Mouse (Mus musculus): Measurements from ENCODE around the gene Adamts2. TPM values are rescaled to one million over a fixed set of nuclear protein-coding genes. Genes with fewer than 3 reads are reported as not detected.
A peak's percentile ranks its signal among the peaks of the same experiment; 100 is the strongest.

The Adamts2 gene
- total and polyA plus RNA-seq, 3 experiments, result 8.0 to 14.4 (median 10.6) TPM

DNA sequence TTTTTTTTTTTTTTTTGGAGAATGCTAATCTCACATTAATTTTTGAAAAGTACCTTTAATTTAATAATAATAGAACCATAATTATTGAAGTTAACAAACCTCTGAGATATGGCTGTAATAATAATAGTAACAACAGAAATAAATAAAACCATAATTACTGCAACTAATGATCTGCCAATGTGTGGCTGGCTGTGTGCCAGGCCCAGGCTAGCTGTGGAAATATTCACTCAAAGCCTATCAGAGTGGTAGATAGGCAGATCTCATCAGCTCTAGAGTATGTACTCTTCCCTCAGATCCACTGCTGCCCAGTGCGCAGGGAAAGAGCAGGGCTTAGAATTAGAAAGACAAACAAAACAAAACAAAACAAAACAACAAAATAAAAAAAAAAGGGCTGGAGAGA lies 136.6 kb downstream of the Adamts2 start:
- Histone ChIP-seq H3K27me3 (ENCODE audit: control insufficient read depth, insufficient read depth, low read length) (no peaks in the 10 kb centered on the region), H3K9ac (ENCODE audit: low read depth, low read length) (no peak overlapping the region), H3K27ac (no peak overlapping the region), H3K36me3 (ENCODE audit: control insufficient read depth, insufficient read depth, low read length) (no peaks in the 10 kb centered on the region), H3K4me3 (no peak overlapping the region), H3K4me1 (ENCODE audit: control insufficient read depth, insufficient read depth, low read length) (peaks cover 5% of the 10 kb centered on the region), H3K79me2 (replicated peaks; ENCODE audit: control insufficient read depth, insufficient read depth, low read length) (no peaks in the 10 kb centered on the region)
- no peak for TF ChIP-seq EP300 (IDR thresholded peaks at IDR 0.05; ENCODE audit: insufficient read depth, low read depth, low read length)
- TF ChIP-seq CTCF (IDR thresholded peaks at IDR 0.05), result no peak
- no peak for TF ChIP-seq POLR2A (IDR thresholded peaks at IDR 0.05; ENCODE audit: insufficient read depth, low read depth, low read length)
- no peak for DNase-seq
- 86% methylated on average over 1 of the region's 1 CpGs for WGBS
- intact Hi-C loops (cut with DNase I), result no loop called here

DNA sequence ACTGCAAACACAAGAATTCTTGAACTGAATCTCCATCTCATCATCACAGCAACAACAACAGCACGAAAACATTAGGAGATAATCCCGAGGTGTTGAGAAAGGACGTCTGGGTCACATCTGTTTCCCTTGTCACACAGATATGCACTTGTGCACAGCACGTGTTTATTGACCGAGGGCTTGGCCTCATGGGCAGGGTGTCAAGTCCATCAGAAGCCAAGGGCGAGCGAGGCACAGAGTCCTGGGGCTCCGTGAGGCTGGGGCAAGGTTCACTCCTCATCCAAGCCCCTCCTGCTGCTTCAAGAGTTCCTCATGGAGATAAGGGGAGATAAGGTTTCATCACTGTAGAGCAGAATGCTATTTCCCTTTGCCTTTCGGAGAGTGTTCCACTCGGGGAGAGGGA lies 137.6 kb downstream of the Adamts2 start:
- Histone ChIP-seq H3K27ac (no peak overlapping the region), H3K9ac (ENCODE audit: low read depth, low read length) (no peak overlapping the region), H3K36me3 (ENCODE audit: control insufficient read depth, insufficient read depth, low read length) (no peaks in the 10 kb centered on the region), H3K4me3 (no peak overlapping the region), H3K4me1 (ENCODE audit: control insufficient read depth, insufficient read depth, low read length) (peaks cover 5% of the 10 kb centered on the region), H3K79me2 (replicated peaks; ENCODE audit: control insufficient read depth, insufficient read depth, low read length) (no peaks in the 10 kb centered on the region), H3K27me3 (ENCODE audit: control insufficient read depth, insufficient read depth, low read length) (no peaks in the 10 kb centered on the region)
- 17% methylated on average over 10 of the region's 10 CpGs for WGBS
- peak; percentile 73 to 78 for DNase-seq
- intact Hi-C loops (cut with DNase I), result no loop called here
- TF ChIP-seq EP300 (IDR thresholded peaks at IDR 0.05; ENCODE audit: insufficient read depth, low read depth, low read length) (peak; percentile 60; the same call in 1 of the 2 replicates), CTCF (IDR thresholded peaks at IDR 0.05) (no peak), POLR2A (IDR thresholded peaks at IDR 0.05; ENCODE audit: insufficient read depth, low read depth, low read length) (no peak)

DNA sequence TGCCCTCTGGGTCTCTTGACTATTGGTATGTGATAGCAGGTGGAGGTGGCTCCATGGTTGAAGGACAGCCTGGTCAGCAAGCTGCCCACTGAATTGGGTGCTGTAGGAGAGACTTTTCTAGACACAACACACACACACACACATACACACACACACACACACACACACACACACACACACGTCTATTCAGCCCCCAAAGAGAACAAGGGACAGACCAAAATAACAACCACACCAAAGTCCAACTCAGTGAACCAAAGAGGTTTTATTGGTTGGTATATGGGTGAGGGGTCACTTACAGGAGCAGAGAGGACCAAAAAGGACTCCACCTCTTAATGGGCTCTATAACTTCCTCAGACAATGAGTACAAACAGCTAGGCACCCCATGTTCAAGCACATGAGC lies 140.3 kb downstream of the Adamts2 start:
- H3K27ac ChIP-seq, result no peak overlapping the region
- H3K4me1 ChIP-seq (ENCODE audit: control insufficient read depth, insufficient read depth, low read length), result peaks cover 13% of the 10 kb centered on the region
- no peaks in the 10 kb centered on the region for H3K27me3 ChIP-seq (ENCODE audit: control insufficient read depth, insufficient read depth, low read length)
- H3K9ac ChIP-seq (ENCODE audit: low read depth, low read length), result no peak overlapping the region
- TF ChIP-seq CTCF (IDR thresholded peaks at IDR 0.05), result no peak
- no peak for TF ChIP-seq POLR2A (IDR thresholded peaks at IDR 0.05; ENCODE audit: insufficient read depth, low read depth, low read length)
- TF ChIP-seq EP300 (IDR thresholded peaks at IDR 0.05; ENCODE audit: insufficient read depth, low read depth, low read length), result no peak
- H3K36me3 ChIP-seq (ENCODE audit: control insufficient read depth, insufficient read depth, low read length), result no peaks in the 10 kb centered on the region
- H3K4me3 ChIP-seq, result no peak overlapping the region
- intact Hi-C loops (cut with DNase I), result loop anchor here (5.0 kb wide), 1 partner anchor 90 kb away; no protein-coding TSS in a partner anchor
- H3K79me2 ChIP-seq (replicated peaks; ENCODE audit: control insufficient read depth, insufficient read depth, low read length), result no peaks in the 10 kb centered on the region
- no peak for DNase-seq
- 55% methylated on average over 1 of the region's 1 CpGs for WGBS

DNA sequence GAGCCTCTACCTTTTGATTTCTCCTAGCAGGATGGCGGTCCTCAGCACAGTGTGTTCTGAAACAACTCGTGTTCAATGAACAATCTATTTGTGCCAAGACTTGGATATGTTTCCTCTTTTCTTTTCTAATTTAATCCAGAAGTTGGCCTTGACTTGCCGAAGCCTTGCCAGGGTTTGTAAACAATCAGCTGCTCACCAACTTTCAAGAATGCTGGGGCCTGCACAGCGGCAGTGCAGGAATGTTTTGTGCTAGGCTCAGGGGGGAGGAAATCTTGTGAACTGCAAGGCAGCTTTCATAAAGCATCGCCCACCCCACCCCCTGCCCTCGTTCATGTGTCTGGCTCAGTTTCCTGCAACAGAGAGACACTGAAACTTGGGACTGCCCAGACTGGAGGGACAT lies 143.1 kb downstream of the Adamts2 start:
- 39% methylated on average over 6 of the region's 6 CpGs for WGBS
- intact Hi-C loops (cut with DNase I), result loop anchor here (5.0 kb wide), 1 partner anchor 93 kb away; no protein-coding TSS in a partner anchor
- Histone ChIP-seq H3K27ac (peak overlapping the region; percentile 70), H3K4me3 (no peak overlapping the region), H3K9ac (ENCODE audit: low read depth, low read length) (no peak overlapping the region), H3K4me1 (ENCODE audit: control insufficient read depth, insufficient read depth, low read length) (peaks cover 9% of the 10 kb centered on the region), H3K27me3 (ENCODE audit: control insufficient read depth, insufficient read depth, low read length) (no peaks in the 10 kb centered on the region), H3K79me2 (replicated peaks; ENCODE audit: control insufficient read depth, insufficient read depth, low read length) (no peaks in the 10 kb centered on the region), H3K36me3 (ENCODE audit: control insufficient read depth, insufficient read depth, low read length) (no peaks in the 10 kb centered on the region)
- no peak for TF ChIP-seq CTCF (IDR thresholded peaks at IDR 0.05)
- 0 out of 2 replicates have a peak, but pooled peaks have one; percentile 5 for TF ChIP-seq EP300 (IDR thresholded peaks at IDR 0.05; ENCODE audit: insufficient read depth, low read depth, low read length)
- DNase-seq, result peak; percentile 45 to 75

DNA sequence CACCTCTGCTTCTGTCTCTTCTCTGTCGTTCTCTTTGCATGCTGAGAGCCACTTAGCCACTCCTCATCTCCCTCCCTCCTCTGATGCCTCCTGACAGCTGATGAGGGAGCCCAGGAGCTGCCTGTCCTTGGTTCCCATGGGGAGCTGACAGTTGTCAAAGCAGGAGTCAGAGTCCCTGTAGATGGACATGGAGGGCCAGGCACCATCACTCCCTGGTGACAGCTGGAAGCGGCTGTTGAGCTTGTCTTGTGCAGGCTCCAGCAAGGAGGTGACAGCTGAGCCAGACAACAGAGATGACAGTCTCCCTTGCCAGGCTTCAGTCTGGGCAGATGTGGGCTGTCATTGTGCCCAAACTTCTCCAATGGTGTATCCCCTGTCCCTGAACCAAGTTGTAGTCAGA lies 144.6 kb downstream of the Adamts2 start:
- WGBS, result 24% methylated on average over 2 of the region's 2 CpGs
- no peak for TF ChIP-seq POLR2A (IDR thresholded peaks at IDR 0.05; ENCODE audit: insufficient read depth, low read depth, low read length)
- Histone ChIP-seq H3K27ac (no peak overlapping the region), H3K4me1 (ENCODE audit: control insufficient read depth, insufficient read depth, low read length) (peaks cover 9% of the 10 kb centered on the region), H3K36me3 (ENCODE audit: control insufficient read depth, insufficient read depth, low read length) (no peaks in the 10 kb centered on the region), H3K79me2 (replicated peaks; ENCODE audit: control insufficient read depth, insufficient read depth, low read length) (no peaks in the 10 kb centered on the region), H3K9ac (ENCODE audit: low read depth, low read length) (no peak overlapping the region), H3K27me3 (ENCODE audit: control insufficient read depth, insufficient read depth, low read length) (no peaks in the 10 kb centered on the region), H3K4me3 (no peak overlapping the region)
- DNase-seq, result peak in 1 of 2 experiments; percentile 46
- intact Hi-C loops (cut with DNase I), result no loop called here

DNA sequence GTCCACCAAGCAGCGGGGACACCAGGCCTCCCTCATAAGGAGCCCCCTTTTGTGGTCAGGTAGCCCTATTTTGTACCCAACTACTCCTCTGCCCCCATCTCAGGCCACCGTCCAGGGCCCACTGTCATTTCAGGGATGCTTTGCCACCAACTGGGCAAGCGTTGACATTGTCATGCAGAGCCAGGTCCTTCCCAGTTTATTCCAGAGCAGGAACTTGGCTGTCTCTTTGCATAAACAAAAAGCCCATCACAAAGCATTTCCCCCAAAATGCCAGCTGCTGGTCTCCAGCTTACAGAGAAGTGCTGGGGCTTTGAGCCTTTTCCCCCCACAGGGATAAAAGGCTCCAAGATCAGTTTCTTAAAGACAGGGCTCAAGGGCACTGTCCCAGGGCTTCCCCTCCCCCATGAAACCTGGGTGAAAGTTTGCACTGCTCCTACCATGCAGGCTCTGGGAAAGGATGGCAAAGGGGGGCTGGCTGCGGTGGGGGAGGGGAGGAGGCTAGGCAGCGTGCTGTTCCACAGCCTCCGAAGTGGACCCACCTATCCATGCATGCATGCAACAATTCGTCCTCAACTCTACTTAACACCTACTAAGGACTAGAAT lies 149.2 kb downstream of the Adamts2 start:
- intact Hi-C loops (cut with DNase I), result no loop called here
- H3K4me3 ChIP-seq, result no peak overlapping the region
- no peak overlapping the region for H3K9ac ChIP-seq (ENCODE audit: low read depth, low read length)
- H3K36me3 ChIP-seq (ENCODE audit: control insufficient read depth, insufficient read depth, low read length), result no peaks in the 10 kb centered on the region
- 53% methylated on average over 7 of the region's 7 CpGs for WGBS
- H3K79me2 ChIP-seq (replicated peaks; ENCODE audit: control insufficient read depth, insufficient read depth, low read length), result no peaks in the 10 kb centered on the region
- no peak overlapping the region for H3K27ac ChIP-seq
- H3K4me1 ChIP-seq (ENCODE audit: control insufficient read depth, insufficient read depth, low read length), result no peaks in the 10 kb centered on the region; the same call in 1 of the 2 replicates
- H3K27me3 ChIP-seq (ENCODE audit: control insufficient read depth, insufficient read depth, low read length), result no peaks in the 10 kb centered on the region
- no peak for DNase-seq
- TF ChIP-seq EP300 (IDR thresholded peaks at IDR 0.05; ENCODE audit: insufficient read depth, low read depth, low read length) (no peak), POLR2A (IDR thresholded peaks at IDR 0.05; ENCODE audit: insufficient read depth, low read depth, low read length) (no peak), CTCF (IDR thresholded peaks at IDR 0.05) (no peak)
